Mouse (Mus musculus) c-Kit-positive CD71-negative TER-119-negative erythroid progenitor cells, embryonic 14.5 days (primary cell): ENCODE data around the gene Slc25a48.
A peak's percentile ranks its signal among the peaks of the same experiment; 100 is the strongest.

Experiments
- DNase-seq: peaks from one replicate; pipeline ENCODE4 v3.0.0-alpha.2; 2013; ENCODE audit warnings: low read depth

Slc25a48 gene

GRCm38 (mm10) chr13:56438211-56439075 lies at the start of gene Slc25a48:
Gene Slc25a48 (plus strand): TSS chr13:56438355.
- no peak for DNase-seq

GRCm38 (mm10) chr13:56397572-56397971 lies 40.6 kb upstream of the Slc25a48 start:
- no peak for DNase-seq

DNA sequence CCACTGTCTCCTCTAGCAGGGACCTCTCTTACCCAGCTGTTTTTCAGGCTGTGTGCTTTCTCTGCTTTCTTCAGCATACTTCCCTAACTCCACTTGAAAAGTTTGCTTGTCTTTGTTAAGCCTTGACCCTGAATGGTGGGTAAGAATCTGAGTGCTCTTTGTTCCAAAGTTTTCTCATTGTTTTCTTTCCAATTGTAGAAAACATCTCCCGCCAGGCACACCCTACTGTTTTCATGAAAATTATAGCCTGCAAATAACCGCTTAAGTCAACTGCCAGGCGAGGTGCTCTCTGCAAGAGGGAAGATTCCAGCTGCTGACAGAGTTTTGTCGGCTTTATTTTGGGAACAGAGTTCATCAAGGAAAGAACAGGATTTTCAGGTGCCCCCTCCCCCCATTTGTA lies 37.0 kb upstream of the Slc25a48 start:
- DNase-seq, result no peak

GRCm38 (mm10) chr13:56403381-56404086 lies 34.6 kb upstream of the Slc25a48 start:
- DNase-seq, result no peak

DNA sequence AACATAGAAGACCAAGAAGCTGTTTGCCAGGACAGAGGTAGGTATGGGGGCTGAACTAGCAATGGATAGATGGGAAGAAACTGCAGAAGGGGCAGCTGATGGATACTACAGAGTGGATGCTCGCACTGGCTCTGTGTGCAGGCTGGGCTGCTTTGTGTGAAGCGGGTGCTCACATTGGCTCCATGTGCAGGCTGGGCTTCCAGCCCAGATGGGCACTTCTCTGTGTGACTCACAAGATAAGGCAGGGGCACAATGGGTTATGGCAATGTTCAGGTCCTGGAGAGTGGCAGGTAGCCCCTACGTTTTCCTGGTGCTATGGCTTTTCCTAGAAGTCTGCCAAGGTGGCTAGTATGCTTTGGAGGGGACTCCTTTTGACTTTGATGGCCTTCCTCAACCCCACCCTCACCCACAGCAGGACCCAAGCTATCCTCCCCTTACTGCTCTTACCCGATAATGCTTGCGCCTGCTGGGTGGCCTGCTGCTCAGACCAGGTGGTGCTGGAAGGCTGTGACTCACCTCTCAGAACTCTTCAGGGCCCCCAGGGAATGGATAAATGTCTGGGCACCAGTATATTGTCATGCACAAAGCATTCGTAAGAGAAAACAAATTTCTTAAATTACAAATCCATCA lies 33.5 kb upstream of the Slc25a48 start:
- no peak for DNase-seq

DNA sequence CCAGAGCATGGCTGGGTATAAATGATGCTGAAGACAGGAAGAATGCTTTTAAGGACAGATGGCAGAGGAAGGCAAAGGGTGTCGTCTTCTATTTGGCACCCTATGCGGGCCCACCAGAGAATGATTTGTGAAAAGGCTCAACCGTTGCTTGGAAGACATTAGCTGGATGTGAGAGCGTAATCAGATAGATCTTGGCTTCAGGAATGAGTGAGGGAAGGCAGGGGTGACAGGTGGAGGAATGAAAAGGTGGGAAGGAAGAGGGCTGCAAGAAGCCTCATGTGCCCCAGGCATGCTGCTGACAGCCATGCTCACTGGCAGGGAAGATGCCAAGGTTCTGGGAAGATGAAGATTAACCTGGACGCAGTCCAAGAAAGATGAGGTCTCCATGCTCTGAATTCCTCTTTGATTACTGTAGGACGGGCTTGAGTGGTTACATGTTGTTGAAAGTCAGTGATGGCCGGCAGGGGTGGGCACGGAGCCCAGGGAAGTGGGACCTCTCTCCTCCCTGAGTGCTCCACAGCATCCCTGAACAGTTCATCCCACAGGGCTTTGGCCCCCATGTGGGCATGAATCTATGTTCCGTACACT lies 25.8 kb upstream of the Slc25a48 start:
- no peak for DNase-seq

DNA sequence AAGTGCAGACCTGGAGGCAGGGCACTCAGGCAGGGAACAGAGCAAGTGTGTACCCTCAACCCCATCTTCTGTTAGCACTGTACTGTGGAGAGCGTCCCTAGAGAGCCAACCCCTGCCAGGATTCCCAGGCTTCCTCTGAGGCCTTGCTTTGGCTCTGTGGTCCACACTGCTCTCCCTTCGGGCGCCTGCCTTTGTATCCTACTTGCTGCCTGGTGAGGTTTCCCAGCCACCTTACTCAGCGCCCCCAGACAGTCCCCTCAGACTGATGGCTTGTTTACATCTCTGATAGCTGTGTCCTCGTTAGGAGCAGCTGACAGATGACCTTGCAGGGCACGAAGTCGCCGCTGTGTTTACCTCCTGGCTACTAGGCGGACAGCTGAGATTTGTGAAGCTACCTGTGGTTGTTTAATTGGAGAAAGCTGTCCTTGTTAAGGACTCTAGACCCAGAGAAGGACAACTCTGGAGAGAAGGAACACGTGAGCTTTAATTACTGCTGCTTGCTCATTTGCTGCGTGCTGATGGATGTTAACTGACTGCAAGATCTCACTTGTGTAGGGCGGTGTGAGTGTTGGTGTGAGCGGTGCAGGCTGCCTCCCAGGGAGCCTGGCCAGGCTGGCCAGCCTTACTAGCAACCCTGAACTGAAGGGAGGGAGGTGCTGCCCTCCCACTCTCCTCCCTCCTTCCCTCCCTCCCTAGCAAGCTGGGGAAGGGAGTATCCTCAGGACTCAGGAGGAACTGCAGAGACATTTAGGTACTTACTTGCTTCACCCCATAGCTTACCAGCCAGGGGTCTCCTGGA lies 19.3 kb upstream of the Slc25a48 start:
- no peak for DNase-seq

GRCm38 (mm10) chr13:56419538-56419937 lies 18.6 kb upstream of the Slc25a48 start:
- no peak for DNase-seq

DNA sequence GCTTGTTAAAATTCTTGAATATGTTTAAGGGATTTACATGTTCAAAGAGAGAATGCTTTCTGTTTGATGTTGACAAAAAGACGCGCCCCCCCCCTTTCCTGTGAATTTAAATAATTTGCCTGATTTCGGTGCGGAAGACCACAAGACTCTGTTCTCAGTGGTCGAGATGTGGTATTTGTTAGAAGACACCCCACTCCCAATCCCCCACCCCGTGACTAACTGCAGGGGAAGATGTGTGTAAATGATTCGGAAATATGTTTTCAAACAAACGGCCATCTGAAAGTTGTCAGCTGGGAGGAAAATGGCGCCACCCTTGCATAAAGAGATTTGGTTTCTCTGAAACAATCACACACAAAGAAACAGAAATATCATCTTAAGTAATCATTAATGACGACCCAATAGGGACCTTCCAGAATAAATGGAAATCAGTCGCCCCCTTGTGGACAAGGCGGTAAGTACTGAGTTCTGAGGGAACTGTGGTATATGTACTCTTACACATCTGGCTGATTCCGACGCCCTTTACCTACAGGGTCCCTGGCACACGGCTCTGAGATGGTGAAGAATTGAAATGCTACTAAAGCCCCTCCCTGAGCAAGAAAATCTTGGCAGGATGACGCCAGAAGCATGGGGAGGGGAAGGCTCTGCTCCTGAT lies 16.0 kb upstream of the Slc25a48 start:
- DNase-seq, result peak; percentile 60

DNA sequence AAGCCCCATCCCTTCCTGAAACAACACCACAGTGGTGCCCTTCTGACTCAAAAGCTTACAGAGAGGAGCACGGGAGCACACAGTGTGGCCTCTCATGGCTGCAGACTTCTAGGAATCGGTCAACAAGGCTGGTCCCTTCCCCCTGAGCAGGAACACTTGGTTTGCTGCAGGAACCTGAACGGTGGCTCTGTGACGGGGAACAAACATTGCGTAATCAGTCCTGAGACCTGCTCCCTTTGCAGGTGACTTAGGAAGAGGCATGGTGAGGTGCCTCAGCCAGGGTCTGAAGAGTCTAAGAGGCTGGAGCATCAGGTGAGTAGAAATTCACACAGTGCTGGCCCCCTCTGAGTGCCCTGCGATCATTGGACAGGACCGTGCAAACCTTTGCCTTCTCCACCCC lies 12.2 kb upstream of the Slc25a48 start:
- DNase-seq, result no peak

DNA sequence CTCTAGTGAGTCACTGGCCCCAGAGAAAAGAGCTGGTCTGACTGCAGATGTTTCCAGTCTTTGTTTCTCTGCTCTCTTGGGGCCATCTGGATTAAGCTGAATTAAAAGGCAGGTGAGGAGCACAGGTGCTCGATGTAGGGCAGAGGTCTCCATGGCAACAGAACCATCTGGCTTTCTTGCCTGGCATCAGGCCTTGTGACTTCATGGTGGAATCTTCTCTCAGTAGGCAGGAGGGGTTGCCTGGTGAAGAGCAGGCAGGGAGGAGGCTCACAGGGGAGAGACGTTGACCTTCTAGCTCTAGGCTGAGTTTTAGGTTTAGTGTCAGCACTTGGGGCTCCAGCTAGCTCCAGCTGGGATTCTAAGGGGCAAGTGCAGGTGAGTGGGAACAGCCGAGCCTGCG lies 11.8 kb upstream of the Slc25a48 start, which contains the start of gene Gm3045:
Gene Gm3045, plus strand, starts transcription at position 230 of the 400 bp plus-strand sequence.
- no peak for DNase-seq

- peak; percentile 54 for DNase-seq
Measured at GRCm38 (mm10) chr13:56428724-56429500, 9.2 kb upstream of the Slc25a48 start.

GRCm38 (mm10) chr13:56432496-56432895 lies 5.7 kb upstream of the Slc25a48 start:
- no peak for DNase-seq

DNA sequence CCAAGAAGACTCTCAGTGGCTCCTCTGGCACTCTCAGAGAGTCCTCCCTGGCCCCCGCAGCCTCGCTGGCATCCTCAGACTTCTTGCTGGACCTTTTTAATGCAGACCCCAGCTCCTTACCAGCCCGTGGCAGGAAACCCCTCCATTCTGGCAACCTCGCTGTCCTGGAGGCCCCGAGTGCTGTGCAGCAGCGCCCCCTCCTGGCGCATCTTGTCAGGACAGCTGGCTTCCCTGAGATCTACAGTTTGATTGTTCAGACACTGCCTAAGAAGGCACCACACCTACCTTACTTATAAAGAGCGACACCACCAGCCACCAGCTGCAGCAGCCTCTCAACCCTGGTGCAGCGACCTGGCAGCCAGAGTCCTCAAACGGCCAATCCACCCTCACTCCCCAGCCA lies 4.7 kb upstream of the Slc25a48 start:
- DNase-seq, result peak; percentile 30

DNA sequence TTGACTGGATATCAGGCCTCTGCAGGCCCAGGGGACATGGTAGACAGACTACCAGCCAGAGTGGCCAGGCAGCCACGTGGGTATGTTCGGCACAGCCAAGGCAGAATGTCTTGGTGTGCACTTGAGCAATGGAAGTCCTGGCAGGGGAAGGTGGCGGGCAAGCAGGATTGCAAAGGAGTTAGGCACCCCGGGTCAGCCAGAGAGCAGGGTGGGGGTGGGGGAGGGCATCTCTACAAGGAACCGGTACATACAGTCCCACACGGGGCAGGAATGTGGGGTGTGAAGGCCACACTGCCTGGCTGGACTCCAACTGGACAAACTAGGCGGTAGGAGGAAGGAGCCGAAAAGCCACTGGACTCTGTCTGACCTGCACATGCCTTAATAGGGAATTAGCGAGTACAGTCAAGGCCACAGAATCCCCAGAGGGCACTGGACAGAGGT lies 3.8 kb upstream of the Slc25a48 start:
- no peak for DNase-seq

DNA sequence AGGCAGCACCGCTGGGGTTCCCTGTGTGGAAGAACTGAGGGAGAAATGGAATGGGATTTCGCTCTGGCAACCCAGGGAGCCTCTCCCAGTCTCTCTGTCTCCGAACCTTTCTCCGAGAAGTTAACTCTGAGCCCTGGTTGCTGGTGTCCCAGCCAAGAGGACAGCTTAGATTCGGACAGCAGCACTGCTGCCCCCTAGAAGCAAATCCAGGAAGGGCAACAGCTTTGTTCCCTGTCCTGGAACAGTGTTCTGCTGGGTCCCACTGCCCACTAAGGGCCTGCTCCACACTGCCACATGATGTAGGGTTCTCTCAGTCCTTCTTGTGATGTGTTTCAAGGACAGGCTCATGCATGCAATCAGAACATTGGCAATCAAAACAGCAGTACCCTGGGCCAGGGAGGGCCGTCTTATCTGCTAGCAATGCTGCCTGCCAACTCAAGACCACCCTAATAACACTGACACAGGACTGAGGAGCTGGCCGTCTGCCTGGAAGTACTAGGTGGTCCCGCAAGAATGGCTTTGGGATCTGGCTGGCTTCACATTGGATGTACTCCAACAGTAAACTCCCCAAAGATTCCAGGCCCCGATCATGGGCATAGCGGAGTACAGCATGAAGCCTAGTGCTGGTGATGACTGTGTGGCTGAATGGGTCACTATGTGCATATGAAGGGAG lies 2.4 kb upstream of the Slc25a48 start:
- DNase-seq, result no peak

GRCm38 (mm10) chr13:56443411-56443810 lies 5.3 kb downstream of the Slc25a48 start:
- no peak for DNase-seq

GRCm38 (mm10) chr13:56444112-56444511 lies 6.0 kb downstream of the Slc25a48 start:
- DNase-seq, result no peak

- no peak for DNase-seq
Measured at GRCm38 (mm10) chr13:56444996-56445395, 6.8 kb downstream of the Slc25a48 start.
